Mouse (Mus musculus): ENCODE measurements around the gene Ascl1. TPM values are rescaled to one million over a fixed set of nuclear protein-coding genes. Genes with fewer than 3 reads are reported as not detected.

Gene Ascl1
- polyA plus RNA-seq, 1 experiment = not detected

DNA sequence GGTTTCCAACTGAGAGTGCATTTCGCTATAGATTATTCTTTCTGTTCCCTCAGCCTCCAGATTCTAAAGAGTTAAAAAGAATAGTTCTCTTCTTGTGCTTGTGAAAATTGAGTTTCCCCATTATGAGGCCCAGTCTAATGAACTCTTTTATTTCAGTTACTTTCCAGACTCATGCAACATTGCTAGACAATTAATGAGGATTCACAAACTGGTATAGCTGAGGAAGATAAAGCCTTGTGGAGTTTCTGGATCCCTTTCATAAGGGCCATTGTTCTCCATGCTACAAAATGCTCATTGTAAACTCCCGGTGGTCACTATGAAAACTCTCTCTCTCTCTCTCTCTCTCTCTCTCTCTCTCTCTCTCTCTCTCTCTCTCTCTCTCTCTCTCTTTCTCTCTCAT, 18.5 kb downstream of the Ascl1 start:
- no peaks in the 10 kb centered on the region for H3K27me3 ChIP-seq (ENCODE audit: control insufficient read depth, insufficient read depth, low read length, poor library complexity, severe bottlenecking)
- TF ChIP-seq CTCF (IDR thresholded peaks at IDR 0.05; ENCODE audit: low read depth, low read length) (no peak), POLR2A (IDR thresholded peaks at IDR 0.05; ENCODE audit: insufficient read depth, low read length) (no peak), EP300 (IDR thresholded peaks at IDR 0.05; ENCODE audit: insufficient read depth, low read depth, low read length) (no peak)
- H3K27ac ChIP-seq (ENCODE audit: insufficient read depth, low read length) = no peak overlapping the region
- H3K4me3 ChIP-seq (ENCODE audit: low read depth, low read length) = no peak overlapping the region
- H3K4me1 ChIP-seq (ENCODE audit: control insufficient read depth, insufficient read depth, low read length) = no peaks in the 10 kb centered on the region
- H3K9me3 ChIP-seq (replicated peaks; ENCODE audit: control insufficient read depth, insufficient read depth, low read length, poor library complexity, severe bottlenecking) = no peaks in the 10 kb centered on the region
- H3K36me3 ChIP-seq (ENCODE audit: control insufficient read depth, insufficient read depth, low read length, poor library complexity, severe bottlenecking) = no peaks in the 10 kb centered on the region
- H3K9ac ChIP-seq (ENCODE audit: low read depth, poor library complexity, severe bottlenecking) = no peak overlapping the region

GRCm38 (mm10) chr10:87473475-87474131, 19.9 kb downstream of the Ascl1 start:
- Histone ChIP-seq H3K4me1 (ENCODE audit: control insufficient read depth, insufficient read depth, low read length) (no peaks in the 10 kb centered on the region), H3K4me3 (ENCODE audit: low read depth, low read length) (no peak overlapping the region), H3K27ac (ENCODE audit: insufficient read depth, low read length) (no peak overlapping the region), H3K27me3 (ENCODE audit: control insufficient read depth, insufficient read depth, low read length, poor library complexity, severe bottlenecking) (no peaks in the 10 kb centered on the region), H3K9me3 (replicated peaks; ENCODE audit: control insufficient read depth, insufficient read depth, low read length, poor library complexity, severe bottlenecking) (no peaks in the 10 kb centered on the region), H3K9ac (ENCODE audit: low read depth, poor library complexity, severe bottlenecking) (no peak overlapping the region), H3K36me3 (ENCODE audit: control insufficient read depth, insufficient read depth, low read length, poor library complexity, severe bottlenecking) (no peaks in the 10 kb centered on the region)
- no peak for TF ChIP-seq CTCF (IDR thresholded peaks at IDR 0.05; ENCODE audit: low read depth, low read length)
- TF ChIP-seq EP300 (IDR thresholded peaks at IDR 0.05; ENCODE audit: insufficient read depth, low read depth, low read length) = no peak
- no peak for TF ChIP-seq POLR2A (IDR thresholded peaks at IDR 0.05; ENCODE audit: insufficient read depth, low read length)

GRCm38 (mm10) chr10:87450777-87451176, 42.7 kb downstream of the Ascl1 start:
- Histone ChIP-seq H3K9me3 (replicated peaks; ENCODE audit: control insufficient read depth, insufficient read depth, low read length, poor library complexity, severe bottlenecking) (no peaks in the 10 kb centered on the region), H3K4me1 (ENCODE audit: control insufficient read depth, insufficient read depth, low read length) (no peaks in the 10 kb centered on the region), H3K27me3 (ENCODE audit: control insufficient read depth, insufficient read depth, low read length, poor library complexity, severe bottlenecking) (no peaks in the 10 kb centered on the region), H3K27ac (ENCODE audit: insufficient read depth, low read length) (no peak overlapping the region), H3K36me3 (ENCODE audit: control insufficient read depth, insufficient read depth, low read length, poor library complexity, severe bottlenecking) (no peaks in the 10 kb centered on the region), H3K9ac (ENCODE audit: low read depth, poor library complexity, severe bottlenecking) (no peak overlapping the region), H3K4me3 (ENCODE audit: low read depth, low read length) (no peak overlapping the region)
- no peak for TF ChIP-seq EP300 (IDR thresholded peaks at IDR 0.05; ENCODE audit: insufficient read depth, low read depth, low read length)
- TF ChIP-seq CTCF (IDR thresholded peaks at IDR 0.05; ENCODE audit: low read depth, low read length) = no peak
- no peak for TF ChIP-seq POLR2A (IDR thresholded peaks at IDR 0.05; ENCODE audit: insufficient read depth, low read length)

- Histone ChIP-seq H3K4me3 (ENCODE audit: low read depth, low read length) (no peak overlapping the region), H3K27me3 (ENCODE audit: control insufficient read depth, insufficient read depth, low read length, poor library complexity, severe bottlenecking) (no peaks in the 10 kb centered on the region), H3K9ac (ENCODE audit: low read depth, poor library complexity, severe bottlenecking) (no peak overlapping the region), H3K36me3 (ENCODE audit: control insufficient read depth, insufficient read depth, low read length, poor library complexity, severe bottlenecking) (no peaks in the 10 kb centered on the region), H3K27ac (ENCODE audit: insufficient read depth, low read length) (no peak overlapping the region), H3K9me3 (replicated peaks; ENCODE audit: control insufficient read depth, insufficient read depth, low read length, poor library complexity, severe bottlenecking) (no peaks in the 10 kb centered on the region), H3K4me1 (ENCODE audit: control insufficient read depth, insufficient read depth, low read length) (no peaks in the 10 kb centered on the region)
- TF ChIP-seq CTCF (IDR thresholded peaks at IDR 0.05; ENCODE audit: low read depth, low read length) (no peak), POLR2A (IDR thresholded peaks at IDR 0.05; ENCODE audit: insufficient read depth, low read length) (no peak), EP300 (IDR thresholded peaks at IDR 0.05; ENCODE audit: insufficient read depth, low read depth, low read length) (no peak)
Observed at GRCm38 (mm10) chr10:87449368-87449767, 44.1 kb downstream of the Ascl1 start.

DNA sequence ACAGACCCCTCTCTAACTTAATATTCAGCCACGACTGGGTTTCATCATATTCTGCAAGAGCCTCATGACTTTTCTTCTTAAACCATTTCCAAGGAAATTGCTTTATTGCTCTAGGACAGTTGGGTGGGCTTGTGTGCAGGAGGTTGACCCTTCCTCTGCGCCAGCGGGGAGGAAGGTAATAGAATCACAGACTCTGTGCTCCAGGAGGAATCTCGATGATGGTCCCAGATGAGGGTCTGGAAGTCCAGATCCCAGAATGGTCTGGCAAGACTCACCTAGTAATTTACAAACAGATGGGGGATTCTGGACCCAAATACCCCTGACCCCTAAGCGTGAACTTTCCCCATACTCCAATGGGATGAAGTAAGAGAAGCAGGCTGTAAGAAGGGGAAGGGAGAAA, 45.2 kb downstream of the Ascl1 start:
- Histone ChIP-seq H3K27ac (ENCODE audit: insufficient read depth, low read length) (no peak overlapping the region), H3K4me1 (ENCODE audit: control insufficient read depth, insufficient read depth, low read length) (peaks cover 2% of the 10 kb centered on the region), H3K9ac (ENCODE audit: low read depth, poor library complexity, severe bottlenecking) (no peak overlapping the region), H3K36me3 (ENCODE audit: control insufficient read depth, insufficient read depth, low read length, poor library complexity, severe bottlenecking) (no peaks in the 10 kb centered on the region), H3K9me3 (replicated peaks; ENCODE audit: control insufficient read depth, insufficient read depth, low read length, poor library complexity, severe bottlenecking) (no peaks in the 10 kb centered on the region), H3K27me3 (ENCODE audit: control insufficient read depth, insufficient read depth, low read length, poor library complexity, severe bottlenecking) (no peaks in the 10 kb centered on the region), H3K4me3 (ENCODE audit: low read depth, low read length) (no peak overlapping the region)
- TF ChIP-seq CTCF (IDR thresholded peaks at IDR 0.05; ENCODE audit: low read depth, low read length) (no peak), EP300 (IDR thresholded peaks at IDR 0.05; ENCODE audit: insufficient read depth, low read depth, low read length) (no peak), POLR2A (IDR thresholded peaks at IDR 0.05; ENCODE audit: insufficient read depth, low read length) (no peak)

- Histone ChIP-seq H3K4me1 (ENCODE audit: control insufficient read depth, insufficient read depth, low read length) (peaks cover 2% of the 10 kb centered on the region), H3K36me3 (ENCODE audit: control insufficient read depth, insufficient read depth, low read length, poor library complexity, severe bottlenecking) (no peaks in the 10 kb centered on the region), H3K9ac (ENCODE audit: low read depth, poor library complexity, severe bottlenecking) (no peak overlapping the region), H3K4me3 (ENCODE audit: low read depth, low read length) (peak overlapping the region; percentile 36), H3K9me3 (replicated peaks; ENCODE audit: control insufficient read depth, insufficient read depth, low read length, poor library complexity, severe bottlenecking) (no peaks in the 10 kb centered on the region), H3K27ac (ENCODE audit: insufficient read depth, low read length) (no peak overlapping the region), H3K27me3 (ENCODE audit: control insufficient read depth, insufficient read depth, low read length, poor library complexity, severe bottlenecking) (no peaks in the 10 kb centered on the region)
- TF ChIP-seq POLR2A (IDR thresholded peaks at IDR 0.05; ENCODE audit: insufficient read depth, low read length) (no peak), CTCF (IDR thresholded peaks at IDR 0.05; ENCODE audit: low read depth, low read length) (no peak), EP300 (IDR thresholded peaks at IDR 0.05; ENCODE audit: insufficient read depth, low read depth, low read length) (0 out of 2 replicates have a peak, but pooled peaks have one; percentile 46)
Observed at GRCm38 (mm10) chr10:87447754-87448095, 45.7 kb downstream of the Ascl1 start.
